Mouse (Mus musculus): ENCODE results near the gene Slc35a3.

DNA sequence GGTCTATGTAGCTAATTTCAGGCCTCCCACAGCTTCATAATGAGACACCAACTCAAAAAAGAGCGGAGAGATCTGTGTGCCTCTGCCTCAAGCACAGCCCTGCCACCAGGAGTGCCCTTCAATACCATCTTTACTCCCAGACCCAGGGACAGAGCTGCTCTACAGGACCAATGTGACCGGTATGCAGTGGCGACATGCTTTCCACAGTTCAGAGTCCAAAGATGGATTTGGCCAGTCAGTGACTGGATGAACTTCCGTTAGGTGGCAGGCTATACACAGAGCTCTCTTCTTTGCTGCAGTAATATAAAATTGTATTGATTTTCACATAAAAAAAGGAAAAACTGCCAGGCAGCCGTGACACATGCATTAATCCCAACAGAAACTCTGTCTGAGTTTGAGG lies 8.8 kb downstream of the Slc35a3 start:
- TF ChIP-seq CTCF (IDR thresholded peaks at IDR 0.05), result no peak
- TF ChIP-seq EP300 (IDR thresholded peaks at IDR 0.05), result no peak

All from lung, postnatal 0 days (tissue).